Mouse (Mus musculus): ENCODE results near the gene Sec31a.

- TF ChIP-seq GATA1 (IDR thresholded peaks at IDR 0.05; ENCODE audit: borderline replicate concordance, low read length), result no peak
- no peak for TF ChIP-seq FLI1 (IDR thresholded peaks at IDR 0.05; ENCODE audit: low read length)
Measured at GRCm38 (mm10) chr5:100430076-100430390, 14.0 kb upstream of the Sec31a start.
